Mouse (Mus musculus) common myeloid progenitor, adult 5-6 weeks (primary cell): ENCODE measurements around the gene Zfpl1. TPM values are rescaled to one million over a fixed set of nuclear protein-coding genes. Genes with fewer than 3 reads are reported as not detected.
A peak's percentile ranks its signal among the peaks of the same experiment; 100 is the strongest.
"Not testable (repeated sequence)": the region's sequence is repeated elsewhere in the genome, so short reads cannot be mapped to it uniquely, and the experiment has no call there.

ENCODE experiments used
- ATAC-seq: replicated peaks from 2 replicates; pipeline ENCODE4 v1.8.0; 2016; ENCODE audit warnings: low read depth, mild to moderate bottlenecking, moderate TSS enrichment, inconsistent platforms; ENCODE audit not compliant: poor library complexity, severe bottlenecking
- total RNA-seq: library from RNA; stranded (forward); fragments of 200-1000, 187-1606 nt; gene quantifications from 2 replicates; pipeline ENCODE4 v1.2.3, GENCODE M21; 2017

Gene Zfpl1
- total RNA-seq = 25.2 and 34.0 TPM in 2 replicates

DNA sequence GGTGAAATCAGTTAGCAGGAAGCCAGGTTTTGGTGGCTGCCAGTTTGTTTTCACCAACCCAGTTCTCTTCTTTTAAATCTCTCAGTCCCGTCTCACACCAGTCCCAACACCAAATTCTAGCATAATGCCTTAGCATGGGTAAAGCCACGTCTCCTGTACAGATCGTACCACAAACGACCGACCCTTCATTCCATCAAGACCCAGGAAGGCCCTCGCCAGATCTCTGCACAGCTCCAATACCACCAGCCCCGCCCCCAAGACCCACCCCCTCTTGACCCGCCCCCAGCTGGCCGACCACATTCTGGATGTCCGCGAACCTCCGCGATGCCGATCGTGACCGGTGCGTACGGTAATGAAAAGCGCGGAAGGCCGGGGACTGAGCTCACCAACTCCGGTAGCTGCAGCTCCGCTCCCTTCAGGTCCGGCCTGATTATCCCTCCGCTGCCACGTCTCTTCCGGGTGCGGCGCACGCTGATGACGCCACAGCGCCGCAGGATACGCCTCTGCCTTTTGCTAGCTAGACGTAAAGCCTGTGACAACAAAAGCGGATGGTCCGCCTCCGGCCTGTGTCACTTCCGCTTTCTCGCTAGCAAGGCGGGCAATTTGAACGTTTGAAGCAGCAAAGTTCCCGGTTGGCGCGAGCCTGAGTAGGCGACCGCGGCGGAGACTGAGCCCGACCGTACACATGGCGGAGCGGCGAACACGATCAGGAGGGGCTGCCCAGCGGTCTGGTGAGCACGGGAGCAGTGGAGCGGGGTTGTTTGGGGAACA lies at the start of gene Zfpl1, which contains the start of gene Cdca5:
Gene Zfpl1 (minus strand): TSS at position 479 of the 771 bp plus-strand sequence.
Gene Cdca5 (plus strand): TSS at position 506 of the 771 bp plus-strand sequence.
- ATAC-seq = peak; percentile 94

GRCm38 (mm10) chr19:6133197-6133596 lies 48.4 kb upstream of the Zfpl1 start:
- not testable (repeated sequence) for ATAC-seq

GRCm38 (mm10) chr19:6132171-6132827 lies 47.5 kb upstream of the Zfpl1 start:
- no peak for ATAC-seq

- ATAC-seq = not testable (repeated sequence)
Observed at GRCm38 (mm10) chr19:6130414-6131128, 45.8 kb upstream of the Zfpl1 start.

- peak; percentile 96 for ATAC-seq
Observed at GRCm38 (mm10) chr19:6127760-6128341, 43.1 kb upstream of the Zfpl1 start, which contains the start of gene Snx15. Snx15 (minus strand) TSS chr19:6128304.

DNA sequence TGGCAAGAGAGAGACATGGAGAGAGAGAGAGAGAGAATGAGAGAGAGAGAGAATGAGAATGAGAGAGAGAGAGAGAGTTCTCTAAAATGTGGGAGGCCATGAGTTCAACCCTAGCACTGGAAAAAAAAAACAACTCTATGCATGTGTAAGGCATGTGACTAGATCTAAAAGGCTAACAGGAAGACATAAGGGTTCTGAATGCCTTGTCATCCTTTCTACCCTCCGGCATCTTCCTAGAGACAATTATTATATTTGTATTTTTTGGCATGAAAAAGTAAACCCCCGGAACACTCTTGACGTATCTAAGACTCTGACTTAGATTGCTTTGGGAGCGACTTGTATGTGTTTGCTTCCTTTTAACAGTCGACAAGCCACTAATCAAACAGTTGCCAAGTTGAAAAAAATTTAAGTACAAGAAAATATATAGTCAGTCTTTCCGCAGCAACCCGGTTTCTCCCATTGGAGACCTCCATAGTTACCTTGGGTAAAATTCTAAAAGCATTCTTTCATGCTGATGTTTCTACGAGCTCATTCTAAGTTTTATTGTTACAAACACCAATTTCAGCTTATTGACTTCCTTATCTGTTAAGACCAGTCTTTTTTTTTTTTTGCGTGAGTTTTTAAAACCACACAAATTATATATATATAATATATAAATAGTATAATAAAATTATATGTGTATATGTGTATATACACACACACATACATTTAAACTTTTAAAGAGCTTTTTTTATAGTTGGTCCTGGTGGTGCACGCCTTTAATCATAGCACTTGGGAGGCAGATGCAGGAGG lies 42.2 kb upstream of the Zfpl1 start:
- no peak for ATAC-seq

- no peak for ATAC-seq
Observed at GRCm38 (mm10) chr19:6126289-6126688, 41.5 kb upstream of the Zfpl1 start.

DNA sequence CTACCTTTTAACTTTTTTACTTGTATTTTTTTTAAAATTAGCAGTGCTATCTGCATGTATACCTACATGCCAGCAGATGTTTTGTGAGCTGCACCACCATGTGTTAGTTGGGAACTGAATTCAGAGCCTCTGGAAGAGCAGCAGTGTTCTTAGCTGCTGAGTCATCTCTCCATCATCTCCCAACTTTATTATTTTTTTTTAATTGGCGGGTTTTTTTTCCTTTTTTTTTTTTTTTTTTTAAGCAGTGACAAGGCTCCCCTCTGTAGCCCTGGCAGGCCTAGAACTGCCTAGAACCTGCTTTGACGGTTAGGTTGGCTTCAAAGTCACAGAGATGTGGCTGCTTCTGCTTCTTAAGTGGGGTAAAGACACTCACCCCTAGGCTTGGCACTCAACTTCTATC lies 40.1 kb upstream of the Zfpl1 start:
- no peak for ATAC-seq

DNA sequence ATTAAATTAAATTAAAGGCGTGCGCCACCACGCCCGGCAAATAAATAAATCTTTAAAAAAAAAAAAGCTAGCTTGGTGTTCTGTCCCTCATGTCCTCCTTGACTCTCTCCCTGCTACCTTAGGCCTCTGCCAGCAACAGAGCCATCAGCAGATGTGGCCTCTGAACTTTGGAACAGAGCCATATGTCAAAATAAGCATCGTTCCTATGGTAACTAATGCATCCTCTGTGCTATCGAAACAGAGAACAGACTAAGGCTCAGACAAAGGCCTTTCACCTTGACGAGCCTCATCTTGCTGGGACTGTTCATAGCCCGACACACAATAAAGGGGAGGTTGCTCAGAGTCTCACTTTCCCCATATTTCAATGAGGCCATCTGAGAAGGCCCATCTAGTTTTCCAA lies 38.6 kb upstream of the Zfpl1 start:
- no peak for ATAC-seq

DNA sequence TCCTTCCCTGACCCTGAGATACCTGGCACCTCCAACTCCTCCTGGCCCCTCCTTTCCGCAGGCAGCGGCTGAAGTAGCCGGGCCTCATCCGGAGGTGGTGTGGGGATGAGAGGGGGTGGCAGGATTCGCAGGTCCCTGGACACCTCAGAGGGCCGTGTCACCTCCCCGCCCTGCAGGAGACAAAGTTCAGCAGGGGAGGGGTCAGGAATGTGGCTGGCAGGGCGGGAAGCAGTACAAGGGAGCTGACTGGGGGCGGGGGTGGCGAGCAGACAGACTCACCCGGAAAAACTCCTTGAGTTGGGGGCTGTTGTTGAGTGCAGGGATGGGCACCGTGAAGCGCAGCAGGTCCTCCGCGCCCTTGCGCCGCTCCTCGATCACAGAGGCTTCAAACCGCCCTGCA lies 37.0 kb upstream of the Zfpl1 start:
- no peak for ATAC-seq

DNA sequence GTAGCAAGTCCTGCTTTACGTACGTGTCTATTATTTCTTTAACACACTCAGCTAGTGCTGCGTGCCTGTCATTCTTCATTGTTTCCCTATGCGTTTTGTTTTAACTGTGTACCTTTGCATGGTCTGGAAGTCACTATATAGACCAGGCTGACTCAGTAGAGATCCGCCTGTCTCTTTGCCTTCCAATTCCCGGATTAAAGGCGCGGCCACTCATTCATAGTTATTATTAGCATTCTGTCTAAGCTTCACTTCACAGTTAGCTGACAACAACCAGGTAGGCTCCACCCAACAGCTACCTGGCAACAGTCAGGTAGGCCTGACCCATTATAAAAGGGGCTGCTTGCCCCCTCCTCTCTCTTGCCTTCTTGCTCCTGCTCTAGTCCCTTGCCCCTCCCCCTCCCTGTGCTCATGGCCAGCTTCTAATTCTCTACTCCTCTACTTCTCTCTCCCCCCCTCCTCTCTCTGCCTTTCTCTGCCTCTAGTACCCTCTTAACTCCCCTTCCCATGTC lies 34.0 kb upstream of the Zfpl1 start:
- 0 out of 2 replicates have a peak, but pooled peaks have one; percentile 2 for ATAC-seq

DNA sequence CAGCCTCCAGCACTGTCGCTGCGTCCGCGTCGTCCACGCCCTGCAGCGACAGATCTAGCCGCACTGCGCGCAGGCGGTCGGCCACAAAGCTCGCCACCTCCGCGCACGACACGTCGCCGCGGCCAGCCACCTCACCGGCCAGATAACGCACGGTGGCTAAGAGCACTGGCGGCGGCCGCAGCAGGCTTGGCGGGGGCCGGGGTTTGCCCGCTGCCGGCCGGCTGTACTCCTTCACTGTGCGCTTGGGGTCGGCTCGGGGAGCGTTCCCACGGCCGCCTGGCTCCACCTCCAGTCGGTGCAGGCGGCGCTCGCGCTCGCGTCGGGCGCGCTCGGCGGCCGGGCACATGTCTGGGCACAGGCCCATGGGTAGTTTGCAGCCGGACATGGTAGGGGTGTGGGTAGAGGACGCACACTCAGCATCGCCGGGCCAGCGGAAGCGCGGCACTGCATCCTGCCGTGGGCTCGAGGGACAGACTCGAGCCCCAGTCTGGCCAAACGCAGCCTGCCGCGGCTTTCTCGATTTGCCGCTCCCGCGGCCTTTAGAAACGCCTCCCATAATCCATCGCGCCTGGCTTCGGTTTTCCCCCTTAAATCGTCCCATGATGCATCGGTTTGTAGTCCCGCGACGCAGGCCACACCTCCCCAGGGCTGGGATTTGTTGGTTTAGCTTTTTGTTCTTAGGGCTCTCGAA lies 33.4 kb upstream of the Zfpl1 start, which contains the start of gene Sac3d1:
Gene Sac3d1 (minus strand): TSS at position 665 of the 691 bp plus-strand sequence.
- peak; percentile 91 for ATAC-seq

DNA sequence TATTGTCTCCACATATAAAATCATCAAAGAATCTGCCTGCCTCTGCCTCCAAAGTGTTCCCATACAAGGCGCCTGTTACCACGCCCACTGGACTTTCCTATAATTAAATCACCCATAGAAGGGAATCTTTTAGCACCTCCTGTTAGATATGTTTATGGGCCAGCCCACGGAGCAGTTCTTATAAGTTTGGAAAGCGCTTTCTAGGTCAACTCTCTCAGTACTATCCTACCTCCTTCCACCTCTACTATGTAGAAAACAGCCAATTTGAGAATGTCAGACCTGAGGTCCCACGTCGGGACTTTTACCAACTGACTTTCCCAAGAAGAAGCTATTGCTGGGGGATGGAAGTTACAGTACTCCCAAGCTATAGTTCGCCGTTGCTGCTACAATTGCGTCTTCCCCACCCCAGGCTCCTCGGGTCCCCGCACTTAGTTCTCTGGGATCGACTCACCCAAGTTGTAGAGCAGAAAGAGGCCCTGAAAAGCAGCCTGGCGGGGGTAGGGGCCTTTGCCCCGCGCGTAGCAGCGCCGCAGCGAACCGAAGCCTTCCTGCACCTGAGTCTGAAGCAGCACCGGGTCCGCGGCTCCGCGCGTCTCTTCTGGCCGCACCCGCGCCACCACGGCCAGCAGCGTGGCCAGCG lies 32.7 kb upstream of the Zfpl1 start:
- no peak for ATAC-seq

- no peak for ATAC-seq
Observed at GRCm38 (mm10) chr19:6116113-6116850, 31.5 kb upstream of the Zfpl1 start.

GRCm38 (mm10) chr19:6113116-6113515 lies 28.4 kb upstream of the Zfpl1 start:
- ATAC-seq = no peak

GRCm38 (mm10) chr19:6105586-6105985 lies 20.8 kb upstream of the Zfpl1 start, which contains the start of gene Naaladl1:
Naaladl1 (plus strand) TSS chr19:6105782.
- no peak for ATAC-seq

DNA sequence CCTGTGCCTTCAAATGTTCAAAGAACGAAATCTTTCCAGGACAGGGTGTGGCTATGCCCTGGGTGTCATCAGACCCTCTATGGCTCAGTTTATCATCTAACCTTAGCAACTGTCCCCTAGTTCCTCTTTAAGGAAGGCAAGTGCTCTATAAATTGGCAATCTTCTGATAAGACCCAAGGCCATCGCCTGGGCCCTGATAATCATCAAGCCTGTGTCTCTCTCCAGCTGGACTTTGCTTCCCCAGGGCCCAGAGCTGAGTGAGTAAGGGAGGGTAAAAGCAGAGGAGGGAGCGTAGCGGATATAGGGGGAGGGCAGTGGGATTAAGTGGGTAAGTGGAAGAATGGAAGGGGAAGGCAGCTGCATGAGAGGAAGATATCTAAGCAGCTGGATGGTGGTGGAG lies 19.7 kb upstream of the Zfpl1 start:
- no peak for ATAC-seq
